Mouse (Mus musculus) midbrain, embryonic 13.5 days (tissue): Measurements from ENCODE around the gene Slc30a3. TPM values are rescaled to one million over a fixed set of nuclear protein-coding genes. Genes with fewer than 3 reads are reported as not detected.

Experiments used
- ATAC-seq: fragments of 200-750 bp; cut with Nextera tagmentation; 2 replicates; pipeline ENCODE4 v1.8.0; 2017; ENCODE audit warnings: mild to moderate bottlenecking, moderate TSS enrichment, moderate library complexity
- H3K27ac ChIP-seq: fragments of 300-500 bp; sonication (generic); 2 replicates; pipeline ENCODE4 v1.5.1; 2015; ENCODE audit warnings: inconsistent platforms, mild to moderate bottlenecking, moderate library complexity
- H3K27me3 ChIP-seq: fragments of 300-500 bp; sonication (generic); 2 replicates; pipeline ENCODE4 v1.6.1; 2015; ENCODE audit warnings: mild to moderate bottlenecking, inconsistent platforms
- H3K36me3 ChIP-seq: fragments of 300-500 bp; sonication (generic); 2 replicates; pipeline ENCODE4 v1.6.1; 2015; ENCODE audit warnings: mild to moderate bottlenecking, inconsistent platforms
- H3K4me1 ChIP-seq: fragments of 300-500 bp; sonication (generic); replicated peaks from 2 replicates; pipeline ENCODE4 v1.6.1; 2015; ENCODE audit warnings: inconsistent platforms
- H3K4me2 ChIP-seq: fragments of 300-500 bp; sonication (generic); replicated peaks from 2 replicates; pipeline ENCODE4 v1.6.1; 2015; ENCODE audit warnings: moderate library complexity, mild to moderate bottlenecking, inconsistent platforms
- H3K4me3 ChIP-seq: fragments of 300-500 bp; sonication (generic); replicated peaks from 2 replicates; pipeline ENCODE4 v1.5.1; 2015; ENCODE audit warnings: mild to moderate bottlenecking, inconsistent platforms
- H3K9ac ChIP-seq: fragments of 300-500 bp; sonication (generic); replicated peaks from 2 replicates; pipeline ENCODE4 v1.6.1; 2015; ENCODE audit warnings: mild to moderate bottlenecking, inconsistent platforms
- H3K9me3 ChIP-seq: fragments of 300-500 bp; sonication (generic); 2 replicates; pipeline ENCODE4 v1.6.1; 2016; ENCODE audit warnings: mild to moderate bottlenecking, inconsistent platforms
- WGBS: fragments of 180-500 bp; shearing (Covaris S2); methylation state at CpG from one replicate; pipeline ENCODE4 v1.1.7; 2015; 5-methylcytosine and 5-hydroxymethylcytosine counted together
- polyA plus RNA-seq: library from polyadenylated mRNA; unstranded; fragments of >200 nt; fragmentation: Nextera tagmentation; extraction: Ambion mirVana; gene quantifications from 2 replicates; pipeline ENCODE4 v1.2.1, GENCODE M21; 2015

Gene Slc30a3
- polyA plus RNA-seq, result 15.9 and 16.8 TPM in 2 replicates

- ATAC-seq, result no peak
- Histone ChIP-seq H3K36me3 (no peaks in the 10 kb centered on the region), H3K4me2 (no peak within 1 kb of the TSS), H3K27me3 (no peaks in the 10 kb centered on the region), H3K27ac (no peak within 1 kb of the TSS), H3K9ac (no peak within 1 kb of the TSS), H3K4me3 (no peak within 1 kb of the TSS), H3K9me3 (no peaks in the 10 kb centered on the region), H3K4me1 (no peaks in the 10 kb centered on the region)
- 90% methylated on average over 18 of the region's 18 CpGs for WGBS
These were observed at the start of gene Slc30a3 for GRCm38 (mm10) chr5:31108000-31108490. Slc30a3 (minus strand) TSS chr5:31108237.

DNA sequence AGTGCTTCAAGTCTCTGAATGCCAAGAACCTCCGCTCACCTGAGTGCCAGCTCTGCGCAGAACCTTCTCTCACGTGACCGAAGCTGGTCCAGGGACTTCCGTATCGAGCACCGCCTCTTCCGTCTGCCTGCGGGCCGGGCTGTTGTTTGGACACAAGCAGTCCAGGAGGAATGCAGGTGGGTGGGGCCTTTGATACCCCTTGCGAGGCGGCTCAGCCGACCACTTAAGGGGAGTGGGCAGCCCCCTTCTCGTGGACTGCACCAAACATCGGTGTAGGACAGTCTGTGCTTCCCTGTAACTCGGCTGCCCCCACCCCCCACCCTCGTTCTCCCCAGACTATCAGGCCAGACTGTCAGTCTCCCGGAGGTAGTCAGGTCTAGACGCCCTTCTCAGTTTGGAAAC is 46.1 kb upstream of the Slc30a3 start, which contains the start of gene Mpv17:
Mpv17 (minus strand) TSS at position 100 of the 402 bp plus-strand sequence.
- H3K9me3 ChIP-seq, result no peaks in the 10 kb centered on the region
- H3K27me3 ChIP-seq, result no peaks in the 10 kb centered on the region
- peaks cover 17% of the 10 kb centered on the region for H3K4me1 ChIP-seq
- peak within 1 kb of the TSS; percentile 82 for H3K4me2 ChIP-seq
- peak within 1 kb of the TSS; percentile 83 for H3K27ac ChIP-seq
- H3K4me3 ChIP-seq, result peak within 1 kb of the TSS; percentile 70
- peaks cover 34% of the 10 kb centered on the region for H3K36me3 ChIP-seq
- peak within 1 kb of the TSS; percentile 79 for H3K9ac ChIP-seq
- ATAC-seq, result peak; percentile 97
- WGBS, result under 1% methylated on average over 19 of the region's 19 CpGs

DNA sequence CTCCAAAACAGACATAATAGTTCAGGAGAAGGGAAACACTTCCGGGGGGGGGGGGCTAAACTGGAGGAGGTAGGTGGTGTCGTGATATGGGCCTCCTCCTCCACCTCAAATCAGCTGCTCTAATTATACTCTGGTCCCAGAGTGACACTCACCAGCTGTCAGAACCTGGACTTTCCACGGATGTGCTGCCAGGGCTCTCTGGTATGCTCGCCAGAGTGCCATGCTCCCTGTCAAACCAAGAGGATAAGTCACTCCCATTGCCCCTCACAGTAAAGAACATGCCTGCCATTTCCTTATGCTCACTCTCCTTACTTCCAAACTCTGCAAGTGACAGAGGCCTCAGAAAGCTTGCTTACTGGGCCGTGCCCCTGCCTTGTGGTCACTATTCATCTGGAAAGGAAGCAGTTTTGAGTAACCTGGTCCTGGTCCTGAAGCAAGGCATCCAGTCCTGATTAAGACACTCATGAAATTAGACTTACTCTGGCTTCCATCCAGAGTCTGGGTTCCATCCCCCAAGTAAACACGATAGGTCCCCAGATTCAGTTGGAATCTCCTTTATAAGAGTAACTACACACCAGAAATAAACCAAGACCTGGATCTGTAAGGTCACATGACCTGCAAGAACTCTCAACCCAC is 45.6 kb upstream of the Slc30a3 start:
- Histone ChIP-seq H3K9me3 (no peaks in the 10 kb centered on the region), H3K4me3 (peak overlapping the region; percentile 70), H3K27me3 (no peaks in the 10 kb centered on the region), H3K36me3 (peaks cover 29% of the 10 kb centered on the region), H3K4me1 (peaks cover 17% of the 10 kb centered on the region), H3K4me2 (peak overlapping the region; percentile 82), H3K27ac (peak overlapping the region; percentile 83; the same call in 1 of the 2 replicates), H3K9ac (peak overlapping the region; percentile 79)
- ATAC-seq, result peak; percentile 38
- WGBS, result 38% methylated on average over 6 of the region's 6 CpGs

DNA sequence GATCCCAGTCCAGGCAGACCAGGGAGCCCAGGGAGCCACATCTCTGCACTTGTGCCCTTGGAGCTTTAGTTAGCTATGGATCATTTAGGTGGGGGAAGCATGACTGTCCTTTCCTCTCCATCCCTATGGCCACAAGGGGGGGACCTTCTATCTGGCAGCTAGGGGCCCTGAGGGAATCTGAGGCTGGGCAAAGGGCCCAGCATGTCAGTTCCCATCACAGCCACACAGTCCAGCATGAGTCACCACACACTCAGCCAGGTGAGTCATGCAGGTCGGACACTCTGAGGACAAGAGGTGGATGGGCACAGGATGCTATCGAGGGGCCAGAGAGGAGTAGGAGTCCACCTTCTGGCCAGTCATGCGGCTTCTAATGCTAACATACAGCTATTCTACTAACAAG is 43.7 kb upstream of the Slc30a3 start:
- Histone ChIP-seq H3K9me3 (no peaks in the 10 kb centered on the region), H3K4me3 (no peak overlapping the region), H3K27ac (no peak overlapping the region), H3K36me3 (peaks cover 23% of the 10 kb centered on the region), H3K4me1 (peaks cover 17% of the 10 kb centered on the region), H3K27me3 (no peaks in the 10 kb centered on the region), H3K4me2 (no peak overlapping the region), H3K9ac (no peak overlapping the region)
- no peak for ATAC-seq
- WGBS, result 96% methylated on average over 3 of the region's 3 CpGs

DNA sequence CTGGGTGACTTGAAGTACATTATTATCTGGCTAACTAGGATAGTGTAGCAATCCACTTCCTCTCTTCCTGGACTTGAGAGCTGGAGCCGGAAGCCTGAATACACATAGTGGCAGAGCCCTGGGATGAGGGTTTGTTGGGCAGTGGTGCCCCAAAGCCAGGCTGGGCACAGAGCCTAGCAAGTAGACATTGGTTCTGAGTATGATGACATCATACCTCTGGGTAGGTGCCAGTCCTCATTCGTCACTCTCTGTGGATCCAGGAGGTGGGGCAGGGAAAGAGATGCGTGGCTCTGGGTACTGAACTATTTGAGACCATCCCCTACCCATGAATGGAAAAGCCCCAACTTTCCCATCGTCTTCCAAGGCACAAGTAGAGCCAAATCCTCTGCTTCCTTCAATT is 41.7 kb upstream of the Slc30a3 start:
- H3K4me2 ChIP-seq, result no peak overlapping the region
- no peak for ATAC-seq
- H3K9me3 ChIP-seq, result no peaks in the 10 kb centered on the region
- no peaks in the 10 kb centered on the region for H3K27me3 ChIP-seq
- peaks cover 34% of the 10 kb centered on the region for H3K36me3 ChIP-seq
- peaks cover 15% of the 10 kb centered on the region for H3K4me1 ChIP-seq
- no peak overlapping the region for H3K27ac ChIP-seq
- 92% methylated on average over 4 of the region's 4 CpGs for WGBS
- H3K4me3 ChIP-seq, result no peak overlapping the region
- no peak overlapping the region for H3K9ac ChIP-seq

DNA sequence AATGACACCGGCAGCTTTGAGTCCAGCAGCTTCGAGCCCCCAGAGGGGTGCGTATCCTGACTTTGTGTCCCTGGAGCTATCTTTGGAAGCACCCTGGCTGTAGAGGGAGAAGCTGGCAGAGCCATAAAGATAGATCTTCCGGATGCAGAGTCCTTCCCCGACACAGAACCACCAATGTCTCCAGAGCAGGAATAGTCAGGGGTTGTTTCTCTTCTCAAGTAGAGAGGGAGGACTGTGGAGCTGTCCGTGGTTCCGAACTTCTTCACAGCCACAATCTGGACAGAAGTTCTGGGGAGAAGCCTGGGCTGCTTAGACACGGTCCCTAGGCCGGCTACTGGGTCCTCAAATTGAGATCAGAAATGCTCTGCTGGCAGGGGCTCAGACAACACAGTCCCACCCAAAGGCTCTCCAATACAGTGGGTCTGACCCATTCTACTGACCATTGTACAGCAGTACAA is 31.0 kb upstream of the Slc30a3 start:
- Histone ChIP-seq H3K4me3 (peak overlapping the region; percentile 33), H3K4me2 (peak overlapping the region; percentile 51; the same call in 1 of the 2 replicates), H3K27ac (no peak overlapping the region), H3K9ac (no peak overlapping the region), H3K27me3 (peaks cover 61% of the 10 kb centered on the region), H3K36me3 (peaks cover 11% of the 10 kb centered on the region), H3K4me1 (peaks cover 22% of the 10 kb centered on the region), H3K9me3 (no peaks in the 10 kb centered on the region)
- no peak for ATAC-seq
- WGBS, result 15% methylated on average over 9 of the region's 9 CpGs

DNA sequence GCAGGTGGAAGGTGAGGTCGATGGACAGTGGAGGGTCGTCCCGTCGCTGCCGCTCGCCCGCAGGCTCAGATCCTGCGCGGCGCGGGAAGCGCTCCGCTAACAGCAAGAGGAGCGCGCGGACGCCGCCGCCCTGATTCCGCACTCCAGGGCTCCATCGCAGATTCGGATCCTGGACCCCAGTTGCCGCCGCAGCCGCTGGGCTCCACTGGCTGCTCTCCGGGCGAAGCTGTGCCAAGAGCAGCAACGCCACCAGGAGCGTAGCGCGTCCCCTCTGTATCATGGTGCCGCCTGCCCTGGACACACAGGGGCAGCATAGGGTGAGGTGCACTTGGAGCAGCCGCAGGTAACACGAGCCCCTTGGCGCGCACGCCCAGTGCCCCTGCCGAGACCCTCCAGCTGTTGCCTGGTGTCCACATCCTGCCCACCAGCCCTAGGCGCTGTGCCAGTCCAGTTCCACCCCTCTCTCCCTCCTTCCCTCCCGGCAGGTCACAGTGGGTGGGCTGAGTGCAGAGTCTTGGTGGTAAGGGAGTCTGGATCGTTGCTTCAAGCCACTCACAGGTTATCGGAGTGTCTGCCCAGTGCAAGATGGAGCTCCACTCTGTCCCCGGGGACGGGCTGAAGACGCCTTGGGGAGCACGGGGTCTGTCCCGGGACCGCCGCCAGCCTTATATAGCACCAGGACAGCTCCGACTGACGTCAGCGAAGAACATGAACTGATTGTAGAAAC is 30.4 kb upstream of the Slc30a3 start, which contains the start of gene Ucn:
Ucn (minus strand) TSS at position 589 of the 727 bp plus-strand sequence.
- Histone ChIP-seq H3K4me3 (peak within 1 kb of the TSS; percentile 33), H3K9me3 (no peaks in the 10 kb centered on the region), H3K9ac (0 out of 2 replicates have a peak within 1 kb of the TSS, but pooled peaks have one; percentile 23), H3K36me3 (peaks cover 9% of the 10 kb centered on the region), H3K27me3 (peaks cover 65% of the 10 kb centered on the region), H3K27ac (no peak within 1 kb of the TSS), H3K4me2 (peak within 1 kb of the TSS; percentile 51), H3K4me1 (peaks cover 22% of the 10 kb centered on the region)
- ATAC-seq, result peak; percentile 60
- WGBS, result under 1% methylated on average over 52 of the region's 52 CpGs

DNA sequence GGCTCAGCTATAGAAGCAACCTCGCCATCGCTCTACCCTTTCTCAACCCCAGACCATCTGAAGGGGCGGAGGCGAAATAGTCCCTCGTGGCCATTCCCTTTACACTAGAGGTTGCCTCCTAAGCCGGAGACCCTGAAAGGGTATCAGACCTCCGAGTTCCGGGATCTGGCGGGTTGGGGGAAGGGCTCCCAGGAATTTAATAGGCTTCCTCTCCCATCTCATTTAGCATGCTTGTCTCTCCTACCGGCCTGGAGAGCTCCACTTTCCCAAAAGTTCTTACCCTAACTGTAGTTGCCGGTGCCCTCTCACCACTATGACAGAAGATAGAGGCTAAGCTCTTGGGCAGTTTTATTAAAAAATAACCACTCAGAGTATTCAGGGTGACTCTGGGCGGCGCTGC is 29.6 kb upstream of the Slc30a3 start:
- 1% methylated on average over 13 of the region's 13 CpGs for WGBS
- H3K4me3 ChIP-seq, result peak overlapping the region; percentile 33
- H3K4me2 ChIP-seq, result peak overlapping the region; percentile 51
- H3K36me3 ChIP-seq, result peaks cover 9% of the 10 kb centered on the region
- H3K4me1 ChIP-seq, result peaks cover 22% of the 10 kb centered on the region
- 0 out of 2 replicates have a peak overlapping the region, but pooled peaks have one; percentile 23 for H3K9ac ChIP-seq
- no peak for ATAC-seq
- no peak overlapping the region for H3K27ac ChIP-seq
- H3K27me3 ChIP-seq, result peaks cover 65% of the 10 kb centered on the region
- H3K9me3 ChIP-seq, result no peaks in the 10 kb centered on the region

- peak overlapping the region; percentile 33 for H3K4me3 ChIP-seq
- ATAC-seq, result no peak
- 1% methylated on average over 33 of the region's 33 CpGs for WGBS
These were observed 28.8 kb upstream of the Slc30a3 start for GRCm38 (mm10) chr5:31136730-31137424.

GRCm38 (mm10) chr5:31126050-31126449 is 18.0 kb upstream of the Slc30a3 start:
- Histone ChIP-seq H3K27ac (no peak overlapping the region), H3K36me3 (no peaks in the 10 kb centered on the region), H3K27me3 (no peaks in the 10 kb centered on the region), H3K4me3 (no peak overlapping the region), H3K9me3 (no peaks in the 10 kb centered on the region), H3K4me1 (no peaks in the 10 kb centered on the region), H3K4me2 (no peak overlapping the region), H3K9ac (no peak overlapping the region)
- ATAC-seq, result no peak
- 44% methylated on average over 5 of the region's 5 CpGs for WGBS

More at GRCm38 (mm10) chr5:31136730-31137424, 28.8 kb upstream of the Slc30a3 start:
- peak overlapping the region; percentile 51 for H3K4me2 ChIP-seq
- H3K4me1 ChIP-seq, result peaks cover 22% of the 10 kb centered on the region
- H3K9ac ChIP-seq, result no peak overlapping the region
- peaks cover 8% of the 10 kb centered on the region for H3K36me3 ChIP-seq
- no peaks in the 10 kb centered on the region for H3K9me3 ChIP-seq
- H3K27ac ChIP-seq, result no peak overlapping the region
- H3K27me3 ChIP-seq, result peaks cover 65% of the 10 kb centered on the region

GRCm38 (mm10) chr5:31123481-31123880 is 15.4 kb upstream of the Slc30a3 start:
- H3K36me3 ChIP-seq, result no peaks in the 10 kb centered on the region
- 48% methylated on average over 2 of the region's 2 CpGs for WGBS
- H3K4me2 ChIP-seq, result no peak overlapping the region
- H3K4me3 ChIP-seq, result no peak overlapping the region
- no peak for ATAC-seq
- no peaks in the 10 kb centered on the region for H3K9me3 ChIP-seq
- no peak overlapping the region for H3K9ac ChIP-seq
- no peaks in the 10 kb centered on the region for H3K27me3 ChIP-seq
- no peak overlapping the region for H3K27ac ChIP-seq
- no peaks in the 10 kb centered on the region for H3K4me1 ChIP-seq
